Mouse (Mus musculus) midbrain, embryonic 12.5 days (tissue): ENCODE measurements around the gene Ank2. TPM values are rescaled to one million over a fixed set of nuclear protein-coding genes. Genes with fewer than 3 reads are reported as not detected.
A peak's percentile ranks its signal among the peaks of the same experiment; 100 is the strongest.

Experiments used
- ATAC-seq: fragments of 200-750 bp; cut with Nextera tagmentation; 2 replicates; pipeline ENCODE4 v1.8.0; 2017; ENCODE audit warnings: low read depth, moderate TSS enrichment, moderate library complexity; ENCODE audit not compliant: low FRiP score
- H3K27ac ChIP-seq: fragments of 300-500 bp; sonication (generic); replicated peaks from 2 replicates; pipeline ENCODE4 v1.5.1; 2016; ENCODE audit warnings: mild to moderate bottlenecking
- H3K27me3 ChIP-seq: fragments of 300-500 bp; sonication (generic); 2 replicates; pipeline ENCODE4 v1.6.1; 2016; ENCODE audit warnings: mild to moderate bottlenecking
- H3K36me3 ChIP-seq: fragments of 300-500 bp; sonication (generic); 2 replicates; pipeline ENCODE4 v1.6.1; 2016
- H3K4me1 ChIP-seq: fragments of 300-500 bp; sonication (generic); 2 replicates; pipeline ENCODE4 v1.6.1; 2016
- H3K4me2 ChIP-seq: fragments of 300-500 bp; sonication (generic); replicated peaks from 2 replicates; pipeline ENCODE4 v1.6.1; 2016; ENCODE audit warnings: mild to moderate bottlenecking, moderate library complexity
- H3K4me3 ChIP-seq: fragments of 300-500 bp; sonication (generic); 2 replicates; pipeline ENCODE4 v1.5.1; 2016; ENCODE audit warnings: mild to moderate bottlenecking
- H3K9ac ChIP-seq: fragments of 300-500 bp; sonication (generic); replicated peaks from 2 replicates; pipeline ENCODE4 v1.6.1; 2016; ENCODE audit warnings: mild to moderate bottlenecking, moderate library complexity
- H3K9me3 ChIP-seq: fragments of 300-500 bp; sonication (generic); 2 replicates; pipeline ENCODE4 v1.6.1; 2016; ENCODE audit warnings: mild to moderate bottlenecking
- WGBS: fragments of 180-500 bp; shearing (Covaris S2); methylation state at CpG from one replicate; pipeline ENCODE4 v1.1.7; 2016; 5-methylcytosine and 5-hydroxymethylcytosine counted together
- polyA plus RNA-seq: library from polyadenylated mRNA; unstranded; fragments of >200 nt; fragmentation: Nextera tagmentation; extraction: Ambion mirVana; gene quantifications from 2 replicates; pipeline ENCODE4 v1.2.1, GENCODE M21; 2016

Ank2 gene
- polyA plus RNA-seq, 1 experiment from 2014 or later: 141 TPM

DNA sequence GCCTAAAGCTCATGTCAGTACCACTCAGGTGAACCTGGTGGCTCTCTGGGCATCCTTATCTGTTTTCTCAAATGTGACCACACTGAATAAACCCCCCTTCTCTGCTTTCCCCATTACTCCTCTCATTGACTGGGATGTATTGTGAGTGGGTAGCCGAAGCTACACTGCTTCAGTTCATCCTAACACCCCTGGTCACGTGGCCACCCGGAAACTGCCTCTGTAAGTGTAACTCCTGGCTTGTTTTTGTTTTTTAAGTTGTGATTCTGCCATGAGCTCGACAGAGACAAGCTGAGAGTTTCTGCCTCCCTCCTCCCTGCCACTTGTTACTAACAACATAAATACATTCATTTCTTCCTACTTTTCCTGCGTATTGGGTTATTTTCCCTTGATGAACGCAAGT lies 203.2 kb downstream of the Ank2 start:
- no peak overlapping the region for H3K9ac ChIP-seq
- no peak overlapping the region for H3K4me2 ChIP-seq
- H3K9me3 ChIP-seq: no peaks in the 10 kb centered on the region
- H3K4me3 ChIP-seq: no peak overlapping the region
- H3K36me3 ChIP-seq: no peaks in the 10 kb centered on the region
- peak overlapping the region; percentile 85 for H3K27ac ChIP-seq
- WGBS: 80% methylated on average over 6 of the region's 6 CpGs
- H3K4me1 ChIP-seq: peaks cover 32% of the 10 kb centered on the region
- ATAC-seq: no peak
- H3K27me3 ChIP-seq: no peaks in the 10 kb centered on the region

DNA sequence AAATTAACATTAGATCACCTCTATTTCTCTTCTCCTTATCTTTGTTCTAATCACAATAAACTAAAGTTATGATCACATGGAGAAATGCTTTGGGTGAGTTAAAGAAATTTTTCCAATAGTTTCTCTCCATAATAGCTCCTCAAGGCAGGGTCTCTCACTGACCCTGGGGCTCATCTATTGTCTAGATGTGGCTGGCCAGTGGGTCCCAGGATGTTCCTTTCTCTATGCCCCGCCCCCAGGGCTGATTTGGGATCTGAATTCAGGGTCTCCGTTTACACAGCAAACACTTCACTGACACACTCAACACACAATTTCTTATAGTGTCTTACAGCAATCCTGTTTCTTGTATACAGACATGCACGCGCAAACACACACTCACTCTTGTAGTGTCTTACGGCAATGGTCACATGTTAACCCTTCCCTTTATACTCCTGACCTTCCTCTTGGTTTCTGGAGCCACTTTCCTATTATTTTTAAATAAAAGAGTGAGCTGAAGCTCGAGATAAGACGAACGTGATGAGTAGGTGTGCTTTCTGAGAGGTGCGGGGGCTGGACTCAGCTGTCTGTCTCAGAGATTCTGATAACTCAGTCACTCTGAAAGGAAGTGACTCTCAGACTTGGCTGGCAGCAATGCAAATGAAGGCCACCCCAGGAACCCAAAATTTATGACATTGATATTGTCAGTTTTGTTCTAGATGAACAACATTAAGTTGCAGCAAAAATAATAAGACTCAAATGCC lies 204.4 kb downstream of the Ank2 start:
- H3K27me3 ChIP-seq: no peaks in the 10 kb centered on the region
- H3K4me3 ChIP-seq: no peak overlapping the region
- H3K9ac ChIP-seq: no peak overlapping the region
- H3K4me2 ChIP-seq: peak overlapping the region; percentile 20
- 0 out of 2 replicates have a peak, but pooled peaks have one; percentile 42 for ATAC-seq
- WGBS: 65% methylated on average over 9 of the region's 9 CpGs
- H3K4me1 ChIP-seq: peaks cover 29% of the 10 kb centered on the region
- no peaks in the 10 kb centered on the region for H3K36me3 ChIP-seq
- no peaks in the 10 kb centered on the region for H3K9me3 ChIP-seq
- H3K27ac ChIP-seq: peak overlapping the region; percentile 85

DNA sequence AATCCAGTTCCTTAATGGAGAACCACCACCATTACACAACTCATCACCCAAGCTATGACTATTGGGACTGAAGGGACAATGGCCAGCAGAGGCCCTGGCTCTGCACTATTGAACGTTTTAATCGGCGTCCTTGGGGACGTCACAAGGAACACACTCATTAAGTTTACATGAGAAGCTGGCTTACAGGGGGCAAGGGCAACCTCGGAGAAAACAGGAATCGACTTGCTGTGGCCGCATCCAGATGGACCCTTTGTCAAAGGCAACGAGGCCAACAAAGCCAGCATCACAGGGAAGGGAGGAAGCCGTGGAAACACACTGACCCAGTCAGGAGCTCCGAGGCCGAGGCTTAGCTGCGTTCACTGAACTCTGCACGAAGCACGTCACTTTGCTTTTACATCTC lies 205.1 kb downstream of the Ank2 start:
- Histone ChIP-seq H3K4me1 (peaks cover 32% of the 10 kb centered on the region), H3K4me3 (no peak overlapping the region), H3K4me2 (peak overlapping the region; percentile 20), H3K9ac (0 out of 2 replicates have a peak overlapping the region, but pooled peaks have one; percentile 2), H3K27ac (peak overlapping the region; percentile 85), H3K9me3 (no peaks in the 10 kb centered on the region), H3K27me3 (no peaks in the 10 kb centered on the region), H3K36me3 (no peaks in the 10 kb centered on the region)
- 16% methylated on average over 14 of the region's 14 CpGs for WGBS
- ATAC-seq: peak; percentile 89

DNA sequence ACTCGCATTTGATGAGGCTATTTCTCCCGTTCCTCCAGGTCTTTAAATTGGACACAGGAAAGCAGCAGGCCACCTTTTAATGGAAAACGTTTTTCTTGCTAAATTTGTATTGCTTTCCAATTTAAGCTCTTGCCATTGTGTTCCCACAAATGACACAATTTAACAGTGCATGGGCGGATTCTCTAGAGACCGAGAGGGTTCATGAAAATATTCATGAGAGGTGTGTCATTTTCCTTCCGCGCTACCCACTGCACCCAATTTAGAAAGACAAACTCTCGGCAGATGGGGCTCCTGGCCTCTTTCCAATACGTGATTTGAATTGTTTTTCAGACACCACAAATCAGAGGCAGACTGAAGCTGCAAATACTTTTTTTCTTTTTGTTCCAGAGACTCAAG lies 205.7 kb downstream of the Ank2 start:
- Histone ChIP-seq H3K4me3 (no peak overlapping the region), H3K9me3 (no peaks in the 10 kb centered on the region), H3K27me3 (no peaks in the 10 kb centered on the region), H3K4me1 (peaks cover 34% of the 10 kb centered on the region), H3K4me2 (peak overlapping the region; percentile 20), H3K36me3 (no peaks in the 10 kb centered on the region), H3K9ac (no peak overlapping the region), H3K27ac (peak overlapping the region; percentile 85)
- 47% methylated on average over 9 of the region's 9 CpGs for WGBS
- peak; percentile 53 for ATAC-seq

DNA sequence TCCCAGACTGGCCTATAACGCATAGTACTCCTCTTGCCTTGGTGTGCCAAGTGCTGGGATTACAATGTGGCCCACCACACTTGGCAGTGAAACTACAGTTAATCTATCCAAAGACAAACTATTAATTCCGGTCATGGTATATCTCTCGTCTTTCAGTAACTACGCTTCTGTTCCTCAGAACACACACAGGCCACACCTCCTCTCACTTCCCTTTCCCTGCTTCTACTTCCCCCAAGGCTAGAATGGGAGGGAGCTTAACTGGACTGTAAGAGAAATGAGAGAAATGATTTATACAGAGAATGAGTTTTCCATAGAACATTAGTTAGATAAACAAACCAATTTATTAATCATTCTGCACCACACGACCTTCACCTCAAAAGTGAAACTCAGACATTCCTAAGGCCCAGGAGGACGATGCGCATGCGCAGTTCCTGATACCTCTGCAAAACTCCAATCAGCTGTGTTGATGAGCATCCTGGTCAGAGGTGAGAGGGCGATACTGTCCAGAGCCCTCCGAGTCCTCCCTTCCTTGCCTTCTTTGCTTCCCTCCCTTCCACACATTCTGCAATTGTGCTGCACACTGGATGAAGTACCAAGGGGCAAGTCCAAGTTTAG lies 206.2 kb downstream of the Ank2 start:
- Histone ChIP-seq H3K27me3 (no peaks in the 10 kb centered on the region), H3K4me1 (peaks cover 34% of the 10 kb centered on the region), H3K4me3 (no peak overlapping the region), H3K4me2 (no peak overlapping the region; the same call in 1 of the 2 replicates), H3K9ac (no peak overlapping the region), H3K9me3 (no peaks in the 10 kb centered on the region), H3K36me3 (no peaks in the 10 kb centered on the region), H3K27ac (peak overlapping the region; percentile 85)
- ATAC-seq: 0 out of 2 replicates have a peak, but pooled peaks have one; percentile 28
- 81% methylated on average over 10 of the region's 10 CpGs for WGBS

DNA sequence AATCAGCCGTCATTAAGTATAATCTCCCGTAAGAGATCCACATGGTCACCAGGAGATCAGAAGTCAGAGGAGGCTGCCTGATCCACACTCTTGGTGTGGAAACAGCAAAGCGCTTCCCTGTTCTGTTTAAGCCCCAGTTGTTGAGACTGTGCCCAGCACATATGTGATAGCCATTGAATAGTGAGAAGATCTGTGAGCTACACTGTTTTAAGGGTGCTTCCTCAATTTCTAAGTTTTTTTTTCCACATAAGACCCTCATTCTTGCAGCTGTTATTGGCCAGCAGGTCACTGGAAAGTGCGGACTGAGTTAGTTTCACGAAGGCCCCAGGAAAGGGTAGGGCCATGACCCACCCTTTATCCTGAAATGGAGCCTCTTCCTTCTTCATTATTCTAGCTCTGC lies 216.9 kb downstream of the Ank2 start:
- no peaks in the 10 kb centered on the region for H3K36me3 ChIP-seq
- no peak for ATAC-seq
- H3K9me3 ChIP-seq: no peaks in the 10 kb centered on the region
- no peak overlapping the region; the same call in 1 of the 2 replicates for H3K27ac ChIP-seq
- no peak overlapping the region for H3K4me3 ChIP-seq
- H3K4me1 ChIP-seq: no peaks in the 10 kb centered on the region
- H3K27me3 ChIP-seq: no peaks in the 10 kb centered on the region
- H3K4me2 ChIP-seq: no peak overlapping the region
- 92% methylated on average over 5 of the region's 5 CpGs for WGBS
- no peak overlapping the region for H3K9ac ChIP-seq

DNA sequence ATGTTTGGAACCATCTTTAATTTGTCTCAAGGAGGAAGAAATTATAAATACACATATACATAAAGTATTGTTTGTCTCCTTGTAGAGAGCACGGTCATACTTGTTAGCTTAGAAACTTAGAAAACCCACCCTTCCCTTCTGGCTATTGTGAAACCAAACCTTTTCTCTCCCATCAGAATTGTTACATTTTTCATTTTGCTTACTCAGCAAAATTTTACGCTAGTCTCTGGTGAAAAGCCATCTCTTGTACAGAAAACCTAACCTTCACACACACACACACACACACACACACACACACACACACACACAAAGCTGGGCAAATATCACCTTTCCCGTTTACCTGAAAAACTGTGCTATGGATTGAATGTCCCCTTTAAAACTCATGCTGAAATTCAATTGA lies 217.8 kb downstream of the Ank2 start:
- Histone ChIP-seq H3K9ac (no peak overlapping the region), H3K9me3 (no peaks in the 10 kb centered on the region), H3K4me3 (no peak overlapping the region), H3K4me2 (no peak overlapping the region), H3K27ac (no peak overlapping the region), H3K4me1 (no peaks in the 10 kb centered on the region), H3K36me3 (no peaks in the 10 kb centered on the region), H3K27me3 (no peaks in the 10 kb centered on the region)
- 87% methylated on average over 3 of the region's 3 CpGs for WGBS
- ATAC-seq: no peak

DNA sequence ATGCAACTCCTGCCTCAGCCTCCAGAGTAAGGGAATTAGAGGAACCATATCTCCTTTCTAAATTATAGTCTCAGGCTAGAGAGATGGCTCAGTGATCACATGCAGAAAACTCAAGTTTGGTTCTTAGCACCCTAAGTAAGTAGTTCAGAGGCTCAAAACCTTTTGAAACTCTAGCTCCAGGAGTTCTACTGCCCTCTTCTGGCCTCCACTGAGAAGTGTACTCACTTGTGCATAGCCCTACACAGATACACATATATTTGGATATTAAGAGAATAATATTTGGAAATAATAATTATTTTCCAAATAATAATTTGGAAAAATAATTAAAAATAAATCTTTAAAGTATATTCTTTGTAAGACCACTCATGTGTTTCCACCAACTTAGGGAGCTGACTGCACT lies 218.8 kb downstream of the Ank2 start:
- Histone ChIP-seq H3K27ac (no peak overlapping the region), H3K36me3 (no peaks in the 10 kb centered on the region), H3K4me2 (no peak overlapping the region), H3K4me3 (no peak overlapping the region), H3K9me3 (no peaks in the 10 kb centered on the region), H3K27me3 (no peaks in the 10 kb centered on the region), H3K4me1 (no peaks in the 10 kb centered on the region), H3K9ac (no peak overlapping the region)
- ATAC-seq: no peak

DNA sequence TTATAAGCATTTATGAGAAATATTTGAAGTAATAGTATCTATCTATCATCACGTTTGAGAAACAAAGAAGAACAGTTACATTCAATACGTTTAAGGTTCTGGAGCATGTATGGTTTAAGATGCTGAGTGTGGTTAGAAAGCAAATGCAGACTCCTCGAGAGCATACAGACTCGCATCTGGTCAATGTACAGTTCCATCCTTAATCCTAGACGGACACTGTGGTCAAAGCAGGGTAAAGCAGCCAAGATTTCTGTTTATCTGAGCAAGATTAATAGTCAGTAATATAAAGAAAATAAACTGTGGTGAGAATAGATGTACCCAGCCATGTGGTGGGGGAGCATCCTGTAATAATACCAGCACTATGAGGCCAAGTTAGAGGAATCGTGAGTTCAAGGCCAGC lies 223.2 kb downstream of the Ank2 start:
- peaks cover 4% of the 10 kb centered on the region; the same call in 1 of the 2 replicates for H3K4me1 ChIP-seq
- no peak overlapping the region for H3K9ac ChIP-seq

DNA sequence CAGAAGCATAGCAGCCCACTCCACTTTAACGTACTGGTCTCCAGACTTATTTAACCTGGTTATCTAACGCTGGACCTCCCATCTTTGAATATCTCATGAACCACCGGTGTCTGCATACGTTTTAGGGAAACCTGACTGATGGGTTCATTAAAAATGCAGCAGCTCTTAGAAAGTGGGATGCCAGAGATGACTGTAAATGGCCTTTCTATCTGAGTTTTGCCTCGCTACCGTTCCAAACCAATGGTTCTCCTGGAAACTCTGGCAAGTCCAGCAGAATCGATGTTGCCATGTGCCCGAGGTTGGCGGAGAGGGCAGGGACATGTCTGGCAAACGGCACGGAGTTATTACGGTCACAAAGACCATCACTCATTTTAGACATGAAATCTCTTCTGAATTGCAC lies 226.3 kb downstream of the Ank2 start:
- Histone ChIP-seq H3K4me3 (no peak overlapping the region), H3K27ac (no peak overlapping the region), H3K9me3 (no peaks in the 10 kb centered on the region), H3K27me3 (no peaks in the 10 kb centered on the region), H3K4me1 (peaks cover 19% of the 10 kb centered on the region), H3K9ac (no peak overlapping the region), H3K4me2 (no peak overlapping the region), H3K36me3 (no peaks in the 10 kb centered on the region)
- 80% methylated on average over 12 of the region's 12 CpGs for WGBS
- no peak for ATAC-seq

More for the DNA sequence above, 223.2 kb downstream of the Ank2 start:
- no peaks in the 10 kb centered on the region for H3K27me3 ChIP-seq
- no peak overlapping the region for H3K27ac ChIP-seq
- WGBS: 90% methylated on average over 6 of the region's 6 CpGs
- H3K4me2 ChIP-seq: no peak overlapping the region
- no peaks in the 10 kb centered on the region for H3K9me3 ChIP-seq
- H3K4me3 ChIP-seq: no peak overlapping the region
- no peak for ATAC-seq
- H3K36me3 ChIP-seq: no peaks in the 10 kb centered on the region

DNA sequence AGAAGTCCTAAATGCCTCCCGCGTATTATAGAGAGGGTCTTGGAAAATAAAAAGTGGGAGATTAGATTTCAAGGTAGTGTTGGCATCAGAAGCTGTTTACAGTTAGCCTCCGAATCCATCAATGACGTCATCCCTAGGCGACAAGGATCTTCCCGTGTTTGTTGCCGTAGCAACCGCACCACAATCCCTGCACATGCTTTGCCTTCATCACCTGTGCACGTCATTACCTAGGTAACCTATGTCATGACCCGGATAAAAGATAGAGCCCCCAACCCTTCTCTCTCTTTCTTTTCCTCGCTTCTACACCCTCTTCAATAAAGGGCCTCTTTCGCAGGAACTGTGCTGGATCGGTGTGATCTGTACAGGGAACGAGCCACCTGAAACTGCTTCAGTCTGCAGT lies 229.5 kb downstream of the Ank2 start:
- no peak for ATAC-seq
- Histone ChIP-seq H3K4me3 (no peak overlapping the region), H3K4me1 (peaks cover 33% of the 10 kb centered on the region), H3K4me2 (no peak overlapping the region), H3K9ac (no peak overlapping the region), H3K27me3 (no peaks in the 10 kb centered on the region), H3K27ac (no peak overlapping the region), H3K9me3 (no peaks in the 10 kb centered on the region), H3K36me3 (no peaks in the 10 kb centered on the region)
- 84% methylated on average over 14 of the region's 14 CpGs for WGBS

DNA sequence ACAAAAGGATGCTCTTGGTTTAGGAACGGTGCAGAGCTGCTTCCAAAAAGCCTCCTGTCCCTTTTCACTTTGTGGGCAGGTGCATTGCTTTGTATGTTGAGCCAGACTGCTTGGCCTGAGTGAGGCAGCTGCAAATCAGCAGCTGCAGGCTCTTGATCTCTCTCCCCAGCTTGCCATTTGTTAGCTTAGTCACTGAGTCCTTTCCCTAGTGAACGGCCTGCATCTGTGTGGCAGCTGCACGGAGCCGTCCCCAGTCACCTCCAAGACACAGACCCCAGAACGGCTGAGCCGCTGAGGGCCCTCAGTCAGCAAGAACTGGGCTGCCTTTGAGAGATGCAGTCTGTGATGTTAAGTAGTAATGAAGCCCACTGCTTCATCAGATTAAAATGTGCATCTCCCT lies 231.3 kb downstream of the Ank2 start:
- 17% methylated on average over 6 of the region's 6 CpGs for WGBS
- H3K27ac ChIP-seq: peak overlapping the region; percentile 75

More for the DNA sequence above, 231.3 kb downstream of the Ank2 start:
- Histone ChIP-seq H3K4me2 (no peak overlapping the region), H3K4me1 (peaks cover 30% of the 10 kb centered on the region), H3K36me3 (no peaks in the 10 kb centered on the region), H3K27me3 (no peaks in the 10 kb centered on the region), H3K4me3 (no peak overlapping the region), H3K9ac (0 out of 2 replicates have a peak overlapping the region, but pooled peaks have one; percentile 21), H3K9me3 (no peaks in the 10 kb centered on the region)
- ATAC-seq: peak; percentile 85
